Mouse (Mus musculus) forebrain, embryonic 10.5 days (tissue): ENCODE results near the gene Tsen54. TPM values are rescaled to one million over a fixed set of nuclear protein-coding genes. Genes with fewer than 3 reads are reported as not detected.
A peak's percentile ranks its signal among the peaks of the same experiment; 100 is the strongest.

Source experiments
- DNase-seq: peaks from one replicate; pipeline ENCODE4 v3.0.0-alpha.2; 2017; ENCODE audit warnings: low spot score; ENCODE audit errors: extremely low spot score
- H3K27ac ChIP-seq: fragments of 300-500 bp; sonication (generic); 2 replicates; pipeline ENCODE4 v1.5.1; 2016; ENCODE audit warnings: mild to moderate bottlenecking
- H3K27me3 ChIP-seq: fragments of 300-500 bp; sonication (generic); 2 replicates; pipeline ENCODE4 v1.6.1; 2016; ENCODE audit warnings: mild to moderate bottlenecking; ENCODE audit not compliant: poor library complexity, severe bottlenecking
- H3K36me3 ChIP-seq: fragments of 300-500 bp; sonication (generic); replicated peaks from 2 replicates; pipeline ENCODE4 v1.6.1; 2016; ENCODE audit warnings: mild to moderate bottlenecking, moderate library complexity
- H3K4me1 ChIP-seq: fragments of 300-500 bp; sonication (generic); 2 replicates; pipeline ENCODE4 v1.6.1; 2016
- H3K4me3 ChIP-seq: fragments of 300-500 bp; sonication (generic); 2 replicates; pipeline ENCODE4 v1.5.1; 2016; ENCODE audit warnings: mild to moderate bottlenecking, moderate library complexity
- H3K9me3 ChIP-seq: fragments of 300-500 bp; sonication (generic); 2 replicates; pipeline ENCODE4 v1.6.1; 2016; ENCODE audit warnings: mild to moderate bottlenecking, moderate library complexity
- WGBS: fragments of 180-500 bp; shearing (Covaris S2); methylation state at CpG from one replicate; pipeline ENCODE4 v1.1.7; 2016; 5-methylcytosine and 5-hydroxymethylcytosine counted together
- polyA plus RNA-seq: library from polyadenylated mRNA; unstranded; fragments of >200 nt; fragmentation: Nextera tagmentation; extraction: Ambion mirVana; gene quantifications from 2 replicates; pipeline ENCODE4 v1.2.1, GENCODE M21; 2016

The Tsen54 gene
- polyA plus RNA-seq, 1 experiment from 2014 or later: 34.7 TPM

- peaks cover 66% of the 10 kb centered on the region for H3K4me1 ChIP-seq
- peak overlapping the region; percentile 68 for H3K27ac ChIP-seq
- peak overlapping the region; percentile 18 for H3K4me3 ChIP-seq
- no peak for DNase-seq
- no peaks in the 10 kb centered on the region for H3K27me3 ChIP-seq
- H3K36me3 ChIP-seq: peaks cover 80% of the 10 kb centered on the region
- WGBS: 82% methylated on average over 10 of the region's 10 CpGs
- no peaks in the 10 kb centered on the region for H3K9me3 ChIP-seq
Observed at GRCm38 (mm10) chr11:115808696-115809310, 5.7 kb upstream of the Tsen54 start.

GRCm38 (mm10) chr11:115809311-115809781, 5.2 kb upstream of the Tsen54 start:
- Histone ChIP-seq H3K9me3 (no peaks in the 10 kb centered on the region), H3K4me1 (peaks cover 70% of the 10 kb centered on the region), H3K27ac (peak overlapping the region; percentile 68), H3K4me3 (no peak overlapping the region), H3K36me3 (peaks cover 75% of the 10 kb centered on the region), H3K27me3 (no peaks in the 10 kb centered on the region)
- DNase-seq: no peak
- WGBS: 74% methylated on average over 8 of the region's 8 CpGs

- Histone ChIP-seq H3K9me3 (no peaks in the 10 kb centered on the region), H3K36me3 (peaks cover 64% of the 10 kb centered on the region), H3K4me1 (peaks cover 79% of the 10 kb centered on the region), H3K27ac (0 out of 2 replicates have a peak overlapping the region, but pooled peaks have one; percentile 25), H3K4me3 (peak overlapping the region; percentile 89), H3K27me3 (no peaks in the 10 kb centered on the region)
- 93% methylated on average over 14 of the region's 14 CpGs for WGBS
- DNase-seq: no peak
Observed at GRCm38 (mm10) chr11:115810377-115810776, 4.1 kb upstream of the Tsen54 start.

- Histone ChIP-seq H3K36me3 (peaks cover 59% of the 10 kb centered on the region), H3K4me3 (peak overlapping the region; percentile 89), H3K27ac (peak overlapping the region; percentile 96; the same call in 1 of the 2 replicates), H3K4me1 (peaks cover 83% of the 10 kb centered on the region), H3K9me3 (no peaks in the 10 kb centered on the region), H3K27me3 (no peaks in the 10 kb centered on the region)
- no peak for DNase-seq
- WGBS: 88% methylated on average over 20 of the region's 20 CpGs
Observed at GRCm38 (mm10) chr11:115811381-115812093, 3.0 kb upstream of the Tsen54 start.

DNA sequence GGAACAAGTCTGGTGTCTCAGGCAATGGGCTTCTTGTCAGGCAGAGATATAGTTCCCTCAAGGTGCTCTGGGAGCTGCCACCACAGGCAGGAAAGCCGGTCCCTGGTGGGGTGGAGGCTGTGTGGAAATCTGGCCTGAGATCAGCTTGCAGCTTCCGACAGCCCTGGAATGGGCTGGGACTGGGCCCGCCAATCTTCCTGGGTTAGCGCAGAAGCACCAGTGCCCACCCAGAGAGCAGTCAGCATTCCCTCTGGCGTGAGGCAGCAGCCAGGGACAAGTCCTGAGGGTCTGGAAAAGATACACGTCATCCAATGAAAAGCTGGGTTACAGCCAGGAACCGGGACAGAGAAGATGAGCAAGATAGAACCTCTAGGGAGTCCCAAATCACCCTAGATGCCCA, 2.4 kb upstream of the Tsen54 start:
- no peak for DNase-seq
- Histone ChIP-seq H3K9me3 (no peaks in the 10 kb centered on the region), H3K4me1 (peaks cover 80% of the 10 kb centered on the region), H3K27ac (peak overlapping the region; percentile 96; the same call in 1 of the 2 replicates), H3K27me3 (no peaks in the 10 kb centered on the region), H3K36me3 (peaks cover 59% of the 10 kb centered on the region), H3K4me3 (peak overlapping the region; percentile 89)
- 49% methylated on average over 7 of the region's 7 CpGs for WGBS

DNA sequence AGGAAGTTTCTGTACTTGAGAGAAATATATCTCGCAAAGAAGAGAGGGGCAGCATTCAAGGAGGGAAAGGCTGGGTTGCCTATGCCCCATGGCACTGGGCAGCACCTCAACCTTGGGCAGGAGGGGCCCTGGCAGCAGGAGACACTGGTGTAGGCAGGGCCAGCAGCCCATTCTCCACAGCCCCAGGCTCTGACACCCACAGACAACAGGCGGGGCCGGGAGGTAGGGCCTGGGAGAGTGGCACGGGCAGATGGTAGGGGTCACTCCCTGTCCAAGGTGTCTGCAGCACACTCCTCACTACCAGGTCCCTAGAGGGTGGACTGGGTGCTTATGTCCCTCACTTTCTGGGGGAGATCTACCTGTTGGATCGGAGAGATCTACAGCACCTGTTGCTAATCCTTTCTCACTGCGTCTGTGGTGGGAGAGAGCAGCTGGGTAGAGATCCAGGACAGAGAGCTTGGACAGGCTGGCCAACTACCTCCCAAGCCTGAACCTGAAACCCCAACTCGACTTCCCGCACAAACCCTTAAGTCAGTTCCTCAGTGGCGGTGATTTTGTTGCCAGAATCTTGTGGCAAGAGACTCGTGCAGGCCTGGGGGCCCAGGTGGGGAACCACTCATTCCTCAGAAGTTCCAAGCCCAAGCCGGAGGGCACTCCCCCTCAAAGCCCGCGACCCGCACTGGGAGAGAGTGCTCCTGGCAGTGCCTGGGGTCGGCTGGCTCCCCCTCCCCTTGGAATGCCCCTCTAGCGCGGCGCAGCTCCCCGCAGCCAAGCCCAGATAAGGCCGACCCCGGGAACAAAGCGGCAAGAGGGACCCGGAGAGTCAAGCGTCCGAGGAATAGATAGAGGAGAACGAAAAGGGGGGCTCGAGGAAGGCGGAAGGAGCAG, 1.7 kb upstream of the Tsen54 start:
- no peaks in the 10 kb centered on the region for H3K9me3 ChIP-seq
- peak overlapping the region; percentile 96 for H3K27ac ChIP-seq
- 4% methylated on average over 27 of the region's 28 CpGs for WGBS
- H3K4me1 ChIP-seq: peaks cover 74% of the 10 kb centered on the region
- no peak for DNase-seq
- H3K27me3 ChIP-seq: no peaks in the 10 kb centered on the region
- H3K4me3 ChIP-seq: peak overlapping the region; percentile 89
- peaks cover 58% of the 10 kb centered on the region for H3K36me3 ChIP-seq

DNA sequence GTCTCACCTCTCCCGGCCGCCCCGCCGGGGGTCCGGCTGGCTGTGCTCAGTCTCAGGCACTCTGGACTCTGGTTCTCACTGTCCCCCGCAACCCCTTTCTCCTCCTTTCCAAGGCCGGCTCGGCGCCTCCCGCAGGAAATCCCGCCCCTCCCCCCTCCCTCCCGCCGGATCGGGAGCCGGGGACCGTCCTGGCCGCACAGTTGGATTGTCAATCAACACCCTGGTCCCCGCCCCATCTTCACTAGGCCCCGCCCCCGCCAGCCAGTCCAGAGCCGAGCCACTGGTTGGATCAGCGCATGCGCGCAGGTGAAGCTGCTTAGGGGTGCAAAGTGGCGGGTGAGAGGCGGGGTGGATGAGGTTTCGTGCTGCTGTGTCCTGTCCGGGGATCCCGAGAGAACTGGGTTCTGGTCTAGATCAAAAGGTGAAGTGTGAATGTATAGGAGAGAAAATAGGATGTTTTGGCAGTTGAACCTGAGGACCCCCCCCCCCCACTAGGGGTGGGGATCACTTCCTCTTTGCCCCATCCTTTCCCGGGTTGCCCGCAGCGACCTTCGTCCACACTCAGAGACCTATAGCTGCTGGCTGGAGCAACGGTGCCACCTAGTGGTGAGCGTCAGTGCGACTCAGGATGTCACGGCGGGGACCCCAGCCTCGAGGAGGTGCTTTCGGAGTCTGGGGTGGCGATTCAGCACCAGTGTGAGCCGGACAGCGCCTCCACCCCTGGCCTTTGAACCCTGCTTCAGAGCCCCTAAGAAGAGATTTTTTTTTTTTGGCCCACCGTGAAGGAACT, 822 bp upstream of the Tsen54 start, which contains the start of gene Caskin2:
Gene Caskin2, minus strand, starts transcription at position 133 of the 790 bp plus-strand sequence.
- Histone ChIP-seq H3K4me3 (peak within 1 kb of the TSS; percentile 89), H3K27ac (peak within 1 kb of the TSS; percentile 96), H3K36me3 (peaks cover 60% of the 10 kb centered on the region), H3K4me1 (peaks cover 64% of the 10 kb centered on the region), H3K27me3 (no peaks in the 10 kb centered on the region), H3K9me3 (no peaks in the 10 kb centered on the region)
- WGBS: under 1% methylated on average over 43 of the region's 44 CpGs
- DNase-seq: peak; percentile 100

DNA sequence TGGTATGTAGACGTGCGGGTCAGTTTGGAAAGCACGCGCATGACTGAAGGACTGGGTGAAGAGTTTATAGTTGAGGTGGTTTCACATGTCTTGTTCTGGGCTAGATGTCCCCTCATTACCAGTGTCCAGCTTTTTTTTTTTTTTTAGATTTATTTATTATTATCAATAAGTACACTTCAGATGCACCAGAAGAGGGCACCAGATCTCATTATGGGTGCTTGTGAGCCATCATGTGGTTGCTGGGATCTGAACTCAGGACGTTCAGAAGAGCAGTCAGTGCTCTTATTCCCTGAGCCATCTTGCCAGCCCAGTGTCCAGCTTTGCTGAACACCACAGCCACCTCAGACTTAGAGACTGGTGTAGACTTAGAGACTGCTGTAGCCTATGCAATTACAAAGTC, 2.8 kb downstream of the Tsen54 start:
- Histone ChIP-seq H3K4me3 (no peak overlapping the region), H3K4me1 (peaks cover 28% of the 10 kb centered on the region), H3K36me3 (peaks cover 58% of the 10 kb centered on the region), H3K27ac (no peak overlapping the region), H3K27me3 (peaks cover 3% of the 10 kb centered on the region), H3K9me3 (no peaks in the 10 kb centered on the region)
- WGBS: 92% methylated on average over 5 of the region's 5 CpGs
- no peak for DNase-seq

DNA sequence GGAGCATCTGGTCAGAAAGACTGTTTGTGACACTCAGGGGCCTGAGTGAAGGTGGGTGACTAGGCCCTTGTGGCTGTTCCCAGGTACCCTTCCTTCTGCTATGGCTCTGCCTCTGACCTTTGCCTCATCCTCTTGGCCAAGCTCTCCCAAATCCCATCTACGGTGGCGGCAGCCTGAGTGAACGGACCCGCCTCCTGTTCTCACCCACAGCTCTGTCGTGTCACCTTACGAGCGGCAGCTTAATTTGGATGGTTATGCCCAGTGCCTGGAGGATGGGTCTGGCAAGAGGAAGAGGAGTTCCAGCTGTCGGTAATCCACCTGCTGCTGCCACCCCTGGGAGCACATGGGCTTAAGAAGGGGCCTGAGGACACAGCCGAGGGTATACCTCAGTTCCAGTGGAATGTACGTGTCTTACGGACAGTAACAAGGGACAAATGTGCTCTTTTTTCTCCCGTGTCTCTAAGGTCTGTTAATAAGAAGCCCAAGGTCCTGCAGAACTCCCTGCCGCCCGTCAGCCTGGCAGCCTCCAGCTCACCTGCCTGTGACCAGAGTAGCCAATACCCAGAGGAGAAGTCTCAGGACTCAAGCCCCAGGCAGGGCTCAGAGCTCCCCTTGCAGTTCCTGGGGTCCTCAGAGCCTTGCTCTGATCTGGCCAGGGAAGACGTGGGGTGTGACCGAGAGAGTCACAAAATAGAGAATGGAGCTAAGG, 5.5 kb downstream of the Tsen54 start:
- no peak overlapping the region for H3K27ac ChIP-seq
- 91% methylated on average over 16 of the region's 16 CpGs for WGBS
- H3K4me1 ChIP-seq: peaks cover 28% of the 10 kb centered on the region
- H3K4me3 ChIP-seq: no peak overlapping the region
- no peaks in the 10 kb centered on the region for H3K9me3 ChIP-seq
- peaks cover 66% of the 10 kb centered on the region for H3K36me3 ChIP-seq
- no peak for DNase-seq
- H3K27me3 ChIP-seq: peaks cover 31% of the 10 kb centered on the region

GRCm38 (mm10) chr11:115821001-115821400, 6.5 kb downstream of the Tsen54 start:
- Histone ChIP-seq H3K4me1 (peaks cover 19% of the 10 kb centered on the region), H3K27ac (no peak overlapping the region), H3K36me3 (peaks cover 66% of the 10 kb centered on the region), H3K27me3 (peaks cover 40% of the 10 kb centered on the region), H3K9me3 (no peaks in the 10 kb centered on the region), H3K4me3 (no peak overlapping the region)
- 90% methylated on average over 4 of the region's 4 CpGs for WGBS
- no peak for DNase-seq
